Mouse (Mus musculus) hindbrain, embryonic 11.5 days (tissue): ENCODE data around the gene Mesp1. TPM values are rescaled to one million over a fixed set of nuclear protein-coding genes. Genes with fewer than 3 reads are reported as not detected.

Source experiments
- polyA plus RNA-seq: library from polyadenylated mRNA; unstranded; fragments of >200 nt; fragmentation: Nextera tagmentation; extraction: Ambion mirVana; gene quantifications from 2 replicates; pipeline ENCODE4 v1.2.1, GENCODE M21; 2014

Mesp1 gene
- polyA plus RNA-seq, 1 experiment from 2014 or later: not detected

Other genes with a start within 250 kb of the Mesp1 start
- gene Rhcg, start 176.1 kb downstream of the Mesp1 start, polyA plus RNA-seq: 1.4 and 2.7 TPM in 2 replicates
- 11.8 and 16.6 TPM in 2 replicates for gene Ticrr, start 133.6 kb downstream of the Mesp1 start, polyA plus RNA-seq
- gene Kif7, start 78.1 kb downstream of the Mesp1 start, polyA plus RNA-seq: 2.7 and 3.0 TPM in 2 replicates
- gene Plin1, start 60.9 kb downstream of the Mesp1 start, polyA plus RNA-seq: not detected in 2 replicates
- gene Pex11a, start 50.7 kb downstream of the Mesp1 start, polyA plus RNA-seq: 7.6 and 8.4 TPM in 2 replicates
- 0.19 and 0.60 TPM in 2 replicates for gene Wdr93, start 50.6 kb downstream of the Mesp1 start, polyA plus RNA-seq
- 0.42 and 0.78 TPM in 2 replicates for gene Mesp2, start 16.9 kb upstream of the Mesp1 start, polyA plus RNA-seq
- 4.9 and 6.2 TPM in 2 replicates for gene Anpep, start 67.3 kb upstream of the Mesp1 start, polyA plus RNA-seq
- gene Ap3s2, start 126.9 kb upstream of the Mesp1 start, polyA plus RNA-seq: 46.6 and 53.8 TPM in 2 replicates
- 22.5 and 24.9 TPM in 2 replicates for gene Arpin, start 141.6 kb upstream of the Mesp1 start, polyA plus RNA-seq
- gene Zfp710, start 231.0 kb upstream of the Mesp1 start, polyA plus RNA-seq: 26.4 and 28.4 TPM in 2 replicates